In genomic region chr13:95941861-95942260, GRCm38 (mm10) we compare ENCODE assay signal across 23 mouse cellular contexts. TPM values are rescaled to one million over a fixed set of nuclear protein-coding genes. Genes with fewer than 3 reads are reported as not detected.
A peak's percentile ranks its signal among the peaks of the same experiment; 100 is the strongest.
DNase-seq lines count a peak whose midpoint lies in the region; ATAC-seq lines count a peak whose summit lies in the region.
"Had no signal": no experiment of that assay in that cellular context is flagged by ENCODE, and none has a peak within 500 bp of the region (broad histone marks: within the 10 kb centered on the region; RNA-seq: fewer than 3 reads in every experiment).

No protein-coding gene starts in this region.

- H3K4me2 ChIP-seq in kidney, embryonic 16.5 days (replicated peaks; ENCODE audit: low read depth, low read length): no peak overlapping the region
- H3K4me2 ChIP-seq: embryonic facial prominence, embryonic 12.5 days; forebrain, embryonic 12.5 days; hindbrain, embryonic 14.5 days had no signal

- no peak overlapping the region for H3K27ac ChIP-seq in kidney, embryonic 16.5 days (ENCODE audit: low read length)
- no peak overlapping the region for H3K27ac ChIP-seq in forebrain, embryonic 10.5 days
- H3K27ac ChIP-seq: embryonic facial prominence, embryonic 12.5 days; forebrain, embryonic 12.5 days; gastrocnemius, adult 2 months; heart, embryonic 10.5 days; hindbrain, embryonic 14.5 days had no signal

- 93% methylated on average over 4 of the region's 4 CpGs for WGBS in kidney, embryonic 16.5 days
- 89% methylated on average over 4 of the region's 4 CpGs for WGBS in forebrain, embryonic 10.5 days

- ATAC-seq in common myeloid progenitor, adult 5-6 weeks (replicated peaks; ENCODE audit: low read depth, poor library complexity, severe bottlenecking): peak; percentile 33; the same call in 1 of the 2 replicates
- peak; percentile 78 for ATAC-seq in megakaryocyte, adult 5-6 weeks (ENCODE audit: poor library complexity, severe bottlenecking)
- ATAC-seq in kidney, embryonic 16.5 days (ENCODE audit: low FRiP score, low TSS enrichment): no peak
- ATAC-seq: CD4-positive, CD25-positive, alpha-beta regulatory T cell, adult 4 months had no signal

- no peaks in the 10 kb centered on the region for H3K4me1 ChIP-seq in kidney, embryonic 16.5 days (ENCODE audit: insufficient read depth, low read length)
- H3K4me1 ChIP-seq in forebrain, embryonic 10.5 days: peaks cover 9% of the 10 kb centered on the region
- H3K4me1 ChIP-seq: embryonic facial prominence, embryonic 12.5 days; heart, embryonic 10.5 days had no signal

- H3K9me3 ChIP-seq in kidney, embryonic 16.5 days (ENCODE audit: low read length): no peaks in the 10 kb centered on the region
- H3K9me3 ChIP-seq in forebrain, embryonic 10.5 days: no peaks in the 10 kb centered on the region
- H3K9me3 ChIP-seq: embryonic facial prominence, embryonic 12.5 days; forebrain, embryonic 12.5 days; G1E; heart, embryonic 10.5 days; hindbrain, embryonic 10.5 days had no signal

- DNase-seq in lung, postnatal 36 days: peak; percentile 38
- no peak for DNase-seq in lung, postnatal 14 days
- DNase-seq in forebrain, embryonic 10.5 days (ENCODE audit: extremely low spot score, low spot score): no peak
- DNase-seq: adrenal gland, adult 8-10 months; adrenal gland, postnatal 36 days; B cell, adult 2 months; cerebellum, adult 11 months; cerebellum, adult 8-10 months; cerebellum, postnatal 14 days; gastrocnemius, adult 2 months; gastrocnemius, postnatal 25 days; heart, adult 18-20 months; heart, postnatal 10 days had no signal

- H3K4me3 ChIP-seq in kidney, embryonic 16.5 days (ENCODE audit: low read length): no peak overlapping the region
- H3K4me3 ChIP-seq in forebrain, embryonic 10.5 days: no peak overlapping the region
- H3K4me3 ChIP-seq: embryonic facial prominence, embryonic 12.5 days; forebrain, embryonic 12.5 days; gastrocnemius, adult 2 months; heart, embryonic 10.5 days; hindbrain, embryonic 10.5 days had no signal

- no peaks in the 10 kb centered on the region for H3K27me3 ChIP-seq in kidney, embryonic 16.5 days (ENCODE audit: insufficient read depth, low read length)
- H3K27me3 ChIP-seq in forebrain, embryonic 10.5 days (ENCODE audit: poor library complexity, severe bottlenecking): no peaks in the 10 kb centered on the region
- H3K27me3 ChIP-seq: embryonic facial prominence, embryonic 12.5 days; forebrain, embryonic 12.5 days had no signal

- H3K36me3 ChIP-seq in kidney, embryonic 16.5 days (ENCODE audit: insufficient read depth, low read length): no peaks in the 10 kb centered on the region
- H3K36me3 ChIP-seq in forebrain, embryonic 10.5 days (replicated peaks): no peaks in the 10 kb centered on the region
- H3K36me3 ChIP-seq: embryonic facial prominence, embryonic 12.5 days; forebrain, embryonic 12.5 days; G1E; heart, embryonic 10.5 days; hindbrain, embryonic 10.5 days had no signal

- no peak overlapping the region for H3K9ac ChIP-seq in kidney, embryonic 16.5 days (replicated peaks; ENCODE audit: low read length)
- H3K9ac ChIP-seq: embryonic facial prominence, embryonic 12.5 days; forebrain, embryonic 12.5 days; hindbrain, embryonic 14.5 days had no signal

RNA-seq across cellular contexts. Expression of gene Iqgap2, which starts 50.1 kb away (rescaled TPM):
- total RNA-seq in common myeloid progenitor, adult 5-6 weeks (2017): 185 and 209 TPM in 2 replicates
- total RNA-seq in megakaryocyte, adult 5-6 weeks (2015): 143 and 152 TPM in 2 replicates
- total RNA-seq in megakaryocyte, adult 5-6 weeks (2017): 223 and 240 TPM in 2 replicates
- polyA plus RNA-seq in kidney, embryonic 16.5 days (2015; fragmentation: Nextera tagmentation; extraction: Ambion mirVana): 10.5 and 11.2 TPM in 2 replicates
- polyA plus RNA-seq in forebrain, embryonic 10.5 days (2016; fragmentation: Nextera tagmentation; extraction: Ambion mirVana): 13.6 and 14.0 TPM in 2 replicates
